Mouse (Mus musculus) forebrain, embryonic 11.5 days (tissue): Measurements from ENCODE around the gene Dis3l. TPM values are rescaled to one million over a fixed set of nuclear protein-coding genes. Genes with fewer than 3 reads are reported as not detected.
A peak's percentile ranks its signal among the peaks of the same experiment; 100 is the strongest.
"Not testable (repeated sequence)": the region's sequence is repeated elsewhere in the genome, so short reads cannot be mapped to it uniquely, and the experiment has no call there.

Experiments used
- ATAC-seq: fragments of 200-750 bp; cut with Nextera tagmentation; replicated peaks from 2 replicates; pipeline ENCODE4 v1.8.0; 2017; ENCODE audit warnings: moderate TSS enrichment; ENCODE audit not compliant: low FRiP score
- DNase-seq: peaks from one replicate; pipeline ENCODE4 v3.0.0-alpha.2; 2017; ENCODE audit warnings: low spot score
- H3K27ac ChIP-seq: fragments of 300-500 bp; sonication (generic); 2 replicates; pipeline ENCODE4 v1.5.1; 2014; ENCODE audit warnings: low read depth, low read length
- H3K27me3 ChIP-seq: fragments of 300-500 bp; sonication (generic); 2 replicates; pipeline ENCODE4 v1.6.1; 2014; ENCODE audit warnings: mild to moderate bottlenecking, low read length, mixed read lengths; ENCODE audit not compliant: control insufficient read depth, insufficient read depth
- H3K36me3 ChIP-seq: fragments of 300-500 bp; sonication (generic); 2 replicates; pipeline ENCODE4 v1.6.1; 2014; ENCODE audit warnings: mild to moderate bottlenecking, low read length, moderate library complexity, mixed read lengths; ENCODE audit not compliant: control insufficient read depth, insufficient read depth
- H3K4me1 ChIP-seq: fragments of 300-500 bp; sonication (generic); replicated peaks from 2 replicates; pipeline ENCODE4 v1.6.1; 2014; ENCODE audit warnings: low read length, mixed read lengths; ENCODE audit not compliant: control insufficient read depth, insufficient read depth
- H3K4me2 ChIP-seq: fragments of 300-500 bp; sonication (generic); 2 replicates; pipeline ENCODE4 v1.6.1; 2014; ENCODE audit warnings: low read depth, mild to moderate bottlenecking, low read length, moderate library complexity, mixed read lengths; ENCODE audit not compliant: severe bottlenecking
- H3K4me3 ChIP-seq: fragments of 300-500 bp; sonication (generic); 2 replicates; pipeline ENCODE4 v1.5.1; 2014; ENCODE audit warnings: low read depth, low read length
- H3K9ac ChIP-seq: fragments of 300-500 bp; sonication (generic); 2 replicates; pipeline ENCODE4 v1.6.1; 2014; ENCODE audit warnings: low read length
- H3K9me3 ChIP-seq: fragments of 300-500 bp; sonication (generic); 2 replicates; pipeline ENCODE4 v1.6.1; 2016; ENCODE audit warnings: low read length, mixed read lengths; ENCODE audit not compliant: control insufficient read depth
- WGBS: fragments of 180-500 bp; shearing (Covaris S2); extraction: QIAGEN DNeasy Blood & Tissue Kit; methylation state at CpG from one replicate; pipeline ENCODE4 v1.1.7; 2014; 5-methylcytosine and 5-hydroxymethylcytosine counted together
- polyA plus RNA-seq: library from polyadenylated mRNA; unstranded; fragments of >200 nt; fragmentation: Nextera tagmentation; extraction: Ambion mirVana; gene quantifications from 2 replicates; pipeline ENCODE4 v1.2.1, GENCODE M21; 2014

Dis3l gene
- polyA plus RNA-seq, 1 experiment from 2014 or later, result 22.4 TPM

- DNase-seq (no peak), ATAC-seq (no peak)
- no peaks in the 10 kb centered on the region for H3K9me3 ChIP-seq
- no peak overlapping the region for H3K4me2 ChIP-seq
- H3K4me3 ChIP-seq, result no peak overlapping the region
- H3K9ac ChIP-seq, result no peak overlapping the region
- H3K27me3 ChIP-seq, result no peaks in the 10 kb centered on the region
- H3K27ac ChIP-seq, result no peak overlapping the region
- H3K36me3 ChIP-seq, result peaks cover 10% of the 10 kb centered on the region
- H3K4me1 ChIP-seq, result no peaks in the 10 kb centered on the region
- WGBS, result 93% methylated on average over 6 of the region's 6 CpGs
Observed at GRCm38 (mm10) chr9:64306476-64307312, 34.4 kb downstream of the Dis3l start.

- 92% methylated on average over 4 of the region's 4 CpGs for WGBS
- ATAC-seq, H3K9me3 ChIP-seq: not testable (repeated sequence)
Observed at GRCm38 (mm10) chr9:64303086-64303485, 38.0 kb downstream of the Dis3l start.

GRCm38 (mm10) chr9:64282404-64282987 is 58.6 kb downstream of the Dis3l start:
- Histone ChIP-seq H3K4me3 (peak overlapping the region; percentile 77), H3K27me3 (no peaks in the 10 kb centered on the region), H3K9me3 (no peaks in the 10 kb centered on the region), H3K9ac (peak overlapping the region; percentile 97), H3K27ac (no peak overlapping the region), H3K36me3 (no peaks in the 10 kb centered on the region), H3K4me1 (no peaks in the 10 kb centered on the region; the same call in 1 of the 2 replicates), H3K4me2 (peak overlapping the region; percentile 62)
- DNase-seq, result no peak
- WGBS, result 76% methylated on average over 5 of the region's 5 CpGs
- no peak for ATAC-seq

More at GRCm38 (mm10) chr9:64303086-64303485, 38.0 kb downstream of the Dis3l start:
- H3K27me3 ChIP-seq, H3K4me3 ChIP-seq, DNase-seq, H3K4me1 ChIP-seq, H3K4me2 ChIP-seq, H3K9ac ChIP-seq, H3K27ac ChIP-seq: not testable (repeated sequence)
- H3K36me3 ChIP-seq, result peaks cover 13% of the 10 kb centered on the region

- Histone ChIP-seq H3K4me3 (peak overlapping the region; percentile 77), H3K9me3 (no peaks in the 10 kb centered on the region), H3K36me3 (no peaks in the 10 kb centered on the region), H3K27ac (peak overlapping the region; percentile 82), H3K4me2 (peak overlapping the region; percentile 62), H3K9ac (peak overlapping the region; percentile 97), H3K4me1 (no peaks in the 10 kb centered on the region; the same call in 1 of the 2 replicates), H3K27me3 (no peaks in the 10 kb centered on the region)
- ATAC-seq, result peak; percentile 87
- under 1% methylated on average over 24 of the region's 24 CpGs for WGBS
- no peak for DNase-seq
Observed at GRCm38 (mm10) chr9:64281781-64282178, 59.3 kb downstream of the Dis3l start.

GRCm38 (mm10) chr9:64281105-64281780 is 59.8 kb downstream of the Dis3l start, which contains the start of gene Tipin:
Tipin (plus strand) TSS chr9:64281581.
- H3K9me3 ChIP-seq, result no peaks in the 10 kb centered on the region
- DNase-seq (peak; percentile 98), ATAC-seq (peak; percentile 94)
- H3K9ac ChIP-seq, result peak within 1 kb of the TSS; percentile 97
- no peaks in the 10 kb centered on the region; the same call in 1 of the 2 replicates for H3K4me1 ChIP-seq
- peak within 1 kb of the TSS; percentile 77 for H3K4me3 ChIP-seq
- peak within 1 kb of the TSS; percentile 82 for H3K27ac ChIP-seq
- no peaks in the 10 kb centered on the region for H3K27me3 ChIP-seq
- H3K36me3 ChIP-seq, result no peaks in the 10 kb centered on the region
- peak within 1 kb of the TSS; percentile 62 for H3K4me2 ChIP-seq
- WGBS, result 3% methylated on average over 46 of the region's 46 CpGs

GRCm38 (mm10) chr9:64278665-64279310 is 62.3 kb downstream of the Dis3l start:
- Histone ChIP-seq H3K27ac (no peak overlapping the region), H3K4me2 (no peak overlapping the region), H3K4me1 (no peaks in the 10 kb centered on the region; the same call in 1 of the 2 replicates), H3K9ac (no peak overlapping the region), H3K27me3 (no peaks in the 10 kb centered on the region), H3K9me3 (no peaks in the 10 kb centered on the region), H3K36me3 (no peaks in the 10 kb centered on the region), H3K4me3 (no peak overlapping the region)
- ATAC-seq (no peak), DNase-seq (no peak)
- 95% methylated on average over 6 of the region's 6 CpGs for WGBS

- Histone ChIP-seq H3K9me3 (no peaks in the 10 kb centered on the region), H3K4me1 (no peaks in the 10 kb centered on the region; the same call in 1 of the 2 replicates), H3K4me2 (no peak overlapping the region), H3K36me3 (no peaks in the 10 kb centered on the region), H3K4me3 (no peak overlapping the region), H3K27ac (no peak overlapping the region), H3K9ac (no peak overlapping the region), H3K27me3 (no peaks in the 10 kb centered on the region)
- peak; percentile 77 for DNase-seq
- ATAC-seq, result no peak
- 70% methylated on average over 8 of the region's 8 CpGs for WGBS
Observed at GRCm38 (mm10) chr9:64277706-64278105, 63.4 kb downstream of the Dis3l start.

GRCm38 (mm10) chr9:64274919-64275318 is 66.2 kb downstream of the Dis3l start:
- Histone ChIP-seq H3K4me2 (no peak overlapping the region), H3K27me3 (no peaks in the 10 kb centered on the region), H3K27ac (no peak overlapping the region), H3K9ac (no peak overlapping the region), H3K9me3 (no peaks in the 10 kb centered on the region), H3K36me3 (no peaks in the 10 kb centered on the region), H3K4me3 (no peak overlapping the region), H3K4me1 (no peaks in the 10 kb centered on the region)
- ATAC-seq, result no peak
- no peak for DNase-seq
- 77% methylated on average over 1 of the region's 1 CpGs for WGBS
